Mouse (Mus musculus) midbrain, embryonic 11.5 days (tissue): ENCODE data around the gene Ergic1. TPM values are rescaled to one million over a fixed set of nuclear protein-coding genes. Genes with fewer than 3 reads are reported as not detected.

Experiments used
- ATAC-seq: fragments of 200-750 bp; cut with Nextera tagmentation; 2 replicates; pipeline ENCODE4 v1.8.0; 2017; ENCODE audit warnings: moderate TSS enrichment, moderate library complexity; ENCODE audit not compliant: low FRiP score
- DNase-seq: peaks from one replicate; pipeline ENCODE4 v3.0.0; 2015; ENCODE audit warnings: low spot score; ENCODE audit errors: missing footprints
- H3K27ac ChIP-seq: fragments of 300-500 bp; sonication (generic); 2 replicates; pipeline ENCODE4 v1.5.1; 2014; ENCODE audit warnings: low read depth, low read length
- H3K27me3 ChIP-seq: fragments of 300-500 bp; sonication (generic); 2 replicates; pipeline ENCODE4 v1.6.1; 2014; ENCODE audit warnings: mild to moderate bottlenecking, low read length, moderate library complexity, mixed read lengths; ENCODE audit not compliant: control insufficient read depth, insufficient read depth
- H3K36me3 ChIP-seq: fragments of 300-500 bp; sonication (generic); 2 replicates; pipeline ENCODE4 v1.6.1; 2014; ENCODE audit warnings: mild to moderate bottlenecking, low read length, moderate library complexity, mixed read lengths; ENCODE audit not compliant: control insufficient read depth, insufficient read depth
- H3K4me1 ChIP-seq: fragments of 300-500 bp; sonication (generic); 2 replicates; pipeline ENCODE4 v1.6.1; 2014; ENCODE audit warnings: low read length; ENCODE audit not compliant: control insufficient read depth, insufficient read depth
- H3K4me2 ChIP-seq: fragments of 300-500 bp; sonication (generic); 2 replicates; pipeline ENCODE4 v1.6.1; 2014; ENCODE audit warnings: mild to moderate bottlenecking, moderate library complexity
- H3K4me3 ChIP-seq: fragments of 300-500 bp; sonication (generic); 2 replicates; pipeline ENCODE4 v1.5.1; 2014; ENCODE audit warnings: low read depth, low read length
- H3K9ac ChIP-seq: fragments of 300-500 bp; sonication (generic); 2 replicates; pipeline ENCODE4 v1.6.1; 2014; ENCODE audit warnings: low read length
- H3K9me3 ChIP-seq: fragments of 300-500 bp; sonication (generic); 2 replicates; pipeline ENCODE4 v1.6.1; 2016; ENCODE audit warnings: low read length; ENCODE audit not compliant: control insufficient read depth
- WGBS: fragments of 180-500 bp; shearing (Covaris S2); extraction: QIAGEN DNeasy Blood & Tissue Kit; methylation state at CpG from one replicate; pipeline ENCODE4 v1.1.7; 2014; 5-methylcytosine and 5-hydroxymethylcytosine counted together
- polyA plus RNA-seq: library from polyadenylated mRNA; unstranded; fragments of >200 nt; fragmentation: Nextera tagmentation; extraction: Ambion mirVana; gene quantifications from 2 replicates; pipeline ENCODE4 v1.2.1, GENCODE M21; 2014

The Ergic1 gene
- polyA plus RNA-seq, 1 experiment from 2014 or later = 129 TPM

DNA sequence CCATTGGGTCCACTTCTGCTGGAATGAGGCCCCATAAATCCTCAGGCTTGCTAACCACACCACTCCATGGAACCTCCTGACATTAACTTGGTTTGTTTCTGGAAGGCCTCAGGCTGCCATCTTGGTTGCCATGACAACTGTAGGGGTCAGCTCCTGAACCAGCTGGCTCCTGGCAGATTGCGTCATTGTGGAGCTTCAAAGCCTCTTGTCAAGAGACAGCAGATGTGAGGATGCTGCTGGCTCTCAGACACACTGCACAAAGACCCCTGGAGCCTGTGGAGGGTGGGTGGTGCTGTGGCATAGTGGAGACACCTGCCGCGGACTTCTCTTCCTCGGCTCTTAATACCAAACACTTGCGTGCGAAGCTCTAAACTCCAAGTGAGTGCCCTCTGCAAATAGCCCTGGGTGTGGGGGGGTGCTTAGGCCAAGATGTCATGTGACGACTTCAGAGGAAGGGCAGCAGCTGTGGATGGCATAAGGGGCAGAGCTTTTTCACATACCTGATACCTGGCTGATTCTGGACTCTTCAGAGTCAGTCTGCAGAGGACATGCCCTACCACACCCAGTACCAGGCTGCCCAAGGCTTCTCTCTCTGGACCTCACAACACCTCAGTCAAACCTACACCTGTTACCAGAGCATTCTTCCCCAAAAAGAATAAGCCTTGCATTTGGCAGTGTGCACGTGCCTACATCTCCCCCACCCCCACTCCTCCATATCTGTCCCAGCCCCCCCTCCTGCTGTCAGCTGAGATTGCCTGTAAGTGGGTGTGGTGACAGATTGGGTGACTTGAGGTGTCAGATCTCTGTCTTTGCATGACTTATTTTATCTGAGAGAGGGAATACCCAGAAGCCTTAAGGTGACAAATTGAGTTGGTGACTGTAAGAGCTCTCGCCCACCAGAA lies 83.5 kb downstream of the Ergic1 start:
- 71% methylated on average over 9 of the region's 9 CpGs for WGBS
- DNase-seq (peak; percentile 94), ATAC-seq (peak; percentile 74)
- H3K9me3 ChIP-seq = no peaks in the 10 kb centered on the region
- H3K9ac ChIP-seq = no peak overlapping the region
- no peaks in the 10 kb centered on the region for H3K27me3 ChIP-seq
- H3K27ac ChIP-seq = peak overlapping the region; percentile 54
- peaks cover 31% of the 10 kb centered on the region for H3K36me3 ChIP-seq
- peaks cover 8% of the 10 kb centered on the region for H3K4me1 ChIP-seq
- no peak overlapping the region for H3K4me3 ChIP-seq
- H3K4me2 ChIP-seq = no peak overlapping the region

DNA sequence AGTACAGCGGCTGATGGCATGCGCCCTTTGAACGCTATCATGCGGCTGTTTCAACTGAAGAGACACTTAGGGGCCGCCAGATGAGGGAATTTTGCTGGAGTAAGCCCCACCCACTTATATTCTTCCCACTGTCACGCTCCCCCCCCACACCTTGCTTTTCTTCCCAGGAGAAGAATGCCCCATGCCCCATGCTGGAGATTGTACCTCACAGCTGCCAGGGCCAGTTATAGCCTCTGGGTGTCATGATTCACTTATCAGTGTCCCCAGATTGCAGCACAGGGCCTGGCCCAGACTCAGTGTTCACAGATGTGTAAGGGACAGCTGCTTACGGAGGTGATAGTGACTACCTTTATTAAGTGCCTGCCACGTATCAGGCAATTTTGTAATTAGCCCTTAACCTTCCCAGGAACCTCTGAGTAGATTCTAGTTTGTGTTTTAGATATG lies 84.1 kb downstream of the Ergic1 start:
- H3K27ac ChIP-seq = no peak overlapping the region
- ATAC-seq = no peak

DNA sequence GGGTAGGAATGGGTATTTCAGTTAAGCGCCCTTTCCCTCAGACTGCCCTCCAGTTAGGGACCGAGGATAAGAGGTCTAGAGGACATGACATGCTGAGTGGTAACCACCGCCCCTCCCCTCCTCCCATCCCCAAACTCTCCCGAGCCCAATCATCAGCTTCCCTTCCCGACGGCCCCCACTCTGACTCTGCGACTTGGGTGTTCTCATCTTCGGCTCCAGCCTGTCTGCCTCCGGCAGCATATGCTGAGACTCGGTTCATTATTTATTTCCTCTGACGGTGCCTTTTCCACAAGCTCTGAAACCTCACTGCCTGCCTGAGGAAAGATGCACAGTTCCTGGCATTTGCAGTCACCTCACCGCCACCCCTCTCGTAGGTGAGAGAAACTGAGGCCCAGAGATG lies 86.0 kb downstream of the Ergic1 start:
- Histone ChIP-seq H3K4me1 (peaks cover 8% of the 10 kb centered on the region), H3K27me3 (no peaks in the 10 kb centered on the region), H3K4me2 (no peak overlapping the region), H3K9ac (no peak overlapping the region), H3K4me3 (no peak overlapping the region), H3K9me3 (no peaks in the 10 kb centered on the region), H3K36me3 (peaks cover 16% of the 10 kb centered on the region; the same call in 1 of the 2 replicates), H3K27ac (no peak overlapping the region)
- DNase-seq = peak; percentile 66
- 86% methylated on average over 13 of the region's 13 CpGs for whole genome bisulfite sequencing
- no peak for ATAC-seq

More for the DNA sequence above, 84.1 kb downstream of the Ergic1 start:
- no peaks in the 10 kb centered on the region for H3K9me3 ChIP-seq
- WGBS = 96% methylated on average over 8 of the region's 8 CpGs
- no peaks in the 10 kb centered on the region for H3K27me3 ChIP-seq
- H3K4me3 ChIP-seq = no peak overlapping the region
- peaks cover 31% of the 10 kb centered on the region for H3K36me3 ChIP-seq
- no peak overlapping the region for H3K4me2 ChIP-seq
- peak; percentile 19 for DNase-seq
- H3K9ac ChIP-seq = no peak overlapping the region
- peaks cover 8% of the 10 kb centered on the region for H3K4me1 ChIP-seq

DNA sequence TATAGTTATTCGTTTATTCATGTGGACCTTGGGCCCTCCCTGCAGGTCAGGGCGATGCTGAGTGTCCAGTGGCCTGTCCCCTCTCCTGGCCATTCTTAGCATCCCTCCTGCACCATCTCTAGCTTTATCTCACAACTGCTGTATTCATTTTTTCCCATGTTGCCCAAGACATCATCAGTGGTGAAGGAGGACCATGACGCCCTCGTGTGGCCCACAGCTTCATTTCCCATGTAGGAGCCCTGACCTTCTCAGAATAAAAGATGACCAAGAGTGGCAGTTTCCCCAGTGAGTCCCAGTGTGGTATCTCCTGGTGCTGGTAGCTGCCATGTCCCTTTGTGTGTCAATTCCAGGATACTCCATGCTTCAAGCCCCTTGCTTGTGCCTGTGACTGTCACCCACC lies 88.3 kb downstream of the Ergic1 start:
- WGBS = 90% methylated on average over 4 of the region's 4 CpGs
- H3K27ac ChIP-seq = no peak overlapping the region
- peaks cover 4% of the 10 kb centered on the region; the same call in 1 of the 2 replicates for H3K36me3 ChIP-seq
- H3K27me3 ChIP-seq = no peaks in the 10 kb centered on the region
- H3K9me3 ChIP-seq = no peaks in the 10 kb centered on the region
- no peak overlapping the region for H3K4me2 ChIP-seq
- H3K4me1 ChIP-seq = peaks cover 3% of the 10 kb centered on the region
- no peak overlapping the region for H3K9ac ChIP-seq
- DNase-seq = no peak
- H3K4me3 ChIP-seq = no peak overlapping the region
- no peak for ATAC-seq

- Histone ChIP-seq H3K9ac (no peak overlapping the region), H3K36me3 (peaks cover 7% of the 10 kb centered on the region; the same call in 1 of the 2 replicates), H3K4me1 (no peaks in the 10 kb centered on the region), H3K9me3 (no peaks in the 10 kb centered on the region), H3K27me3 (no peaks in the 10 kb centered on the region), H3K27ac (no peak overlapping the region), H3K4me2 (no peak overlapping the region), H3K4me3 (no peak overlapping the region)
- no peak for DNase-seq
- no peak for ATAC-seq
- 85% methylated on average over 14 of the region's 14 CpGs for WGBS
Measured at GRCm38 (mm10) chr17:26650451-26651363, 89.4 kb downstream of the Ergic1 start.

DNA sequence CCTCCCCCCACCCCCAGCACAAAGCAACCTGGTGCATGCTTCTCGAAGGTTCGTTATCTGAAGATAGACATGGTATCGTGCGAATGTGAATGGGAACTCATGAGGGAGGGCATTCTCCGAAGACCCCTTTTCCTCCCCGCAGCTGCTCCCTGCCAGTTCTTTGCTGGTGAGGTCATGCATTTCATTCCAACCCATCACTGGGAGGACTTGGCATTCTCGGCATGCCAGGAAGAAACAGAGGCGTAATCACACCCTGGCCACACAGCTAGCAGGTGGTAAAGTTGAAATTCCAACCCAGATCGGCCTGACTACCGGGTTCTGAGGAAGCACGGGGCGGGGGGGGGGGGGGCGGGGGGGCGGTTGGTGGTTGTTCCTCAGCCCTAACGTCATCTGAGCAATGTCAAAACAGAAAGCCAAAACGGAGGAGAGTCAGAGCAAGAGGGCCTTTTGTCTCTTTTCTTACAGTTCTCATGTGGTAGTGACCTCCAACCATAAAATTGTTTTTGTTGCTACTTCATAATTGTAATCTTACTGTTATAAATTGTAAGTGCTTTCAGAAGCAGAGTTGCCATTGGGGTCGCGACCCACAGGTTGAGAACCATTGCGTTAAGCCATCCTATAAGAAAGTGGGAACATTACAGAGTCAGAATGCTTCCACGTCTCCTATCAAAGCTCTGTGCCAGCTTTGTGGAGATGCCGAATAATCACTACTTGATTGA lies 97.7 kb downstream of the Ergic1 start:
- H3K4me1 ChIP-seq = peaks cover 5% of the 10 kb centered on the region
- no peak overlapping the region for H3K4me3 ChIP-seq
- H3K9ac ChIP-seq = no peak overlapping the region
- H3K9me3 ChIP-seq = no peaks in the 10 kb centered on the region
- ATAC-seq (no peak), DNase-seq (no peak)
- no peak overlapping the region for H3K4me2 ChIP-seq
- H3K27me3 ChIP-seq = no peaks in the 10 kb centered on the region
- H3K27ac ChIP-seq = no peak overlapping the region
- 0 out of 2 replicates have a peak, but pooled peaks cover 3% of the 10 kb centered on the region for H3K36me3 ChIP-seq
- WGBS = 57% methylated on average over 19 of the region's 21 CpGs

DNA sequence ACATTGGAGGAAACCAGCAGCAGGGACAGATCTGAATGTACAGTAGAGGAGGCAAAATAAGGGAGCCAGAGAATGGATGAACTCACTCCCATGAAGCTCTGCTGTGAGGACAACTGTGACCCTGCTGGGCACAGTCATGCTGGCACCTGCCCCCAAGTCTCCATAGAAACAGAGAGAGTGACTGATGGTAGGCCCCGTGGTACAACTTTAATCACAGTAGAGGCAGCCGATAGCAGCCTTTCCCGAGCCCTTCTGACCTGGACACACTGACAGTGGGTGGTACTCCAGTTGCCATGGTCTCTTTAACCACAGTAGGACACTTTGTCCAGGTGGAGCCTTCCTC lies 98.3 kb downstream of the Ergic1 start:
- no peak overlapping the region for H3K27ac ChIP-seq
- ATAC-seq (no peak), DNase-seq (peak; percentile 85)
- H3K27me3 ChIP-seq = no peaks in the 10 kb centered on the region
- no peak overlapping the region for H3K4me2 ChIP-seq
- peaks cover 5% of the 10 kb centered on the region for H3K4me1 ChIP-seq
- 0 out of 2 replicates have a peak, but pooled peaks cover 3% of the 10 kb centered on the region for H3K36me3 ChIP-seq
- no peaks in the 10 kb centered on the region for H3K9me3 ChIP-seq
- WGBS = 60% methylated on average over 3 of the region's 3 CpGs
- H3K4me3 ChIP-seq = no peak overlapping the region
- no peak overlapping the region for H3K9ac ChIP-seq

- Histone ChIP-seq H3K27me3 (no peaks in the 10 kb centered on the region), H3K9me3 (no peaks in the 10 kb centered on the region), H3K4me2 (no peak overlapping the region), H3K9ac (no peak overlapping the region), H3K4me3 (no peak overlapping the region), H3K36me3 (no peaks in the 10 kb centered on the region), H3K4me1 (peaks cover 5% of the 10 kb centered on the region), H3K27ac (no peak overlapping the region)
- ATAC-seq (no peak), DNase-seq (peak; percentile 95)
- 24% methylated on average over 21 of the region's 21 CpGs for WGBS
Measured at GRCm38 (mm10) chr17:26660192-26660912, 99.1 kb downstream of the Ergic1 start.
